In the genomic region with DNA sequence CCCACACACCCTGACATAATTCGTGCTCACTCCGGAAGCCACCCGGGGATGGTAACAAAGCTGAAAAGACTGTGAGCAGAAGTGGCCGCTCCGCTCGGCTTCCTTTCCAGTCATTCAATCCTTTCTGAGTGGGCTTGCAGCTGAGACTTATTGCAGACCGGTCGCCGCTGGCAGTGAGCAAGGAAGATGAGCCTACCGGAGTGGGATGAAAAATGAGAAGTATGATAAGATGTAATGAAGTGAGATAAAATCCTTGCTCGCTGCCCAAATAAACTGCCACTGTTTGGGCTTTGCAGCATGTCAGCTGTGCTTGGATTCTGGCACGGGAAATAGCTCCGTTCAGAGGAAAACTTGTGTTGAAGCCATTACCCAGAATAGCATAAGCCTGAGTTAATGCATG, we compare ENCODE assay signal across 8 mouse cellular contexts.
DNase-seq lines count a peak whose midpoint lies in the region; ATAC-seq and TF ChIP-seq lines count a peak whose summit lies in the region.

No protein-coding gene starts in this region.

- H3K4me1 ChIP-seq in hindbrain, embryonic 12.5 days = no peaks in the 10 kb centered on the region
- no peaks in the 10 kb centered on the region for H3K4me1 ChIP-seq in hindbrain, embryonic 11.5 days (replicated peaks; ENCODE audit: control insufficient read depth, insufficient read depth, low read length)
- H3K4me1 ChIP-seq in forebrain, embryonic 16.5 days (replicated peaks; ENCODE audit: control insufficient read depth, insufficient read depth, low read length) = no peaks in the 10 kb centered on the region
- H3K4me1 ChIP-seq in olfactory bulb, adult 2 months (ENCODE audit: control insufficient read depth, insufficient read depth, low read length) = no peaks in the 10 kb centered on the region
- no peaks in the 10 kb centered on the region for H3K4me1 ChIP-seq in liver, embryonic 12.5 days
- H3K4me1 ChIP-seq in liver, embryonic 11.5 days (replicated peaks; ENCODE audit: control insufficient read depth, insufficient read depth, low read length) = no peaks in the 10 kb centered on the region

- WGBS in hindbrain, embryonic 12.5 days = 67% methylated on average over 13 of the region's 13 CpGs
- 78% methylated on average over 13 of the region's 13 CpGs for WGBS in hindbrain, embryonic 11.5 days
- WGBS in forebrain, embryonic 16.5 days = 62% methylated on average over 13 of the region's 13 CpGs
- WGBS in olfactory bulb, adult 2 months = 47% methylated on average over 13 of the region's 13 CpGs
- 61% methylated on average over 13 of the region's 13 CpGs for WGBS in liver, embryonic 12.5 days (ENCODE audit: insufficient replicate concordance)
- WGBS in liver, embryonic 11.5 days = 65% methylated on average over 13 of the region's 13 CpGs

- no peak for ATAC-seq in hindbrain, embryonic 12.5 days (ENCODE audit: low FRiP score)
- ATAC-seq in hindbrain, embryonic 11.5 days (ENCODE audit: low FRiP score) = no peak; the same call in 1 of the 2 replicates
- no peak; the same call in 1 of the 2 replicates for ATAC-seq in forebrain, embryonic 16.5 days
- ATAC-seq in liver, embryonic 12.5 days = no peak
- ATAC-seq in liver, embryonic 11.5 days (replicated peaks; ENCODE audit: low FRiP score) = no peak

- H3K9me3 ChIP-seq in hindbrain, embryonic 12.5 days (replicated peaks) = no peaks in the 10 kb centered on the region
- H3K9me3 ChIP-seq in hindbrain, embryonic 11.5 days (ENCODE audit: control insufficient read depth, low read length) = no peaks in the 10 kb centered on the region
- H3K9me3 ChIP-seq in forebrain, embryonic 16.5 days (ENCODE audit: control insufficient read depth, low read length) = no peaks in the 10 kb centered on the region
- H3K9me3 ChIP-seq in liver, embryonic 12.5 days (replicated peaks) = no peaks in the 10 kb centered on the region
- H3K9me3 ChIP-seq in liver, embryonic 11.5 days (ENCODE audit: control insufficient read depth, low read length) = no peaks in the 10 kb centered on the region

- H3K9ac ChIP-seq in hindbrain, embryonic 12.5 days = no peak overlapping the region
- H3K9ac ChIP-seq in hindbrain, embryonic 11.5 days (ENCODE audit: low read depth, low read length) = no peak overlapping the region
- H3K9ac ChIP-seq in forebrain, embryonic 16.5 days (replicated peaks; ENCODE audit: low read depth, low read length) = no peak overlapping the region
- no peak overlapping the region for H3K9ac ChIP-seq in liver, embryonic 12.5 days
- H3K9ac ChIP-seq in liver, embryonic 11.5 days (ENCODE audit: low read depth, low read length) = no peak overlapping the region

- peak overlapping the region; percentile 11; the same call in 1 of the 2 replicates for H3K4me2 ChIP-seq in hindbrain, embryonic 12.5 days (replicated peaks)
- H3K4me2 ChIP-seq in hindbrain, embryonic 11.5 days (replicated peaks; ENCODE audit: low read depth, low read length) = no peak overlapping the region
- peak overlapping the region; percentile 9 for H3K4me2 ChIP-seq in forebrain, embryonic 16.5 days (ENCODE audit: low read length)
- H3K4me2 ChIP-seq in liver, embryonic 12.5 days = no peak overlapping the region
- no peak overlapping the region for H3K4me2 ChIP-seq in liver, embryonic 11.5 days

- no peak overlapping the region for H3K27ac ChIP-seq in hindbrain, embryonic 12.5 days
- H3K27ac ChIP-seq in hindbrain, embryonic 11.5 days (ENCODE audit: low read depth, low read length) = no peak overlapping the region
- no peak overlapping the region for H3K27ac ChIP-seq in forebrain, embryonic 16.5 days (ENCODE audit: low read length)
- H3K27ac ChIP-seq in olfactory bulb, adult 2 months (ENCODE audit: insufficient read depth, low read depth, low read length) = no peak overlapping the region
- no peak overlapping the region for H3K27ac ChIP-seq in liver, embryonic 12.5 days
- no peak overlapping the region for H3K27ac ChIP-seq in liver, embryonic 11.5 days (ENCODE audit: low read depth, low read length)

- TF ChIP-seq POLR2A in olfactory bulb, adult 2 months (IDR thresholded peaks at IDR 0.05; ENCODE audit: insufficient read depth, low read depth, low read length) = no peak

- no peak overlapping the region for H3K4me3 ChIP-seq in hindbrain, embryonic 12.5 days
- no peak overlapping the region for H3K4me3 ChIP-seq in hindbrain, embryonic 11.5 days (ENCODE audit: low read depth, low read length)
- no peak overlapping the region for H3K4me3 ChIP-seq in forebrain, embryonic 16.5 days (replicated peaks; ENCODE audit: low read length)
- H3K4me3 ChIP-seq in olfactory bulb, adult 2 months (ENCODE audit: insufficient read depth, low read depth, low read length) = peak overlapping the region; percentile 18; the same call in 1 of the 2 replicates
- H3K4me3 ChIP-seq in liver, embryonic 12.5 days = no peak overlapping the region
- H3K4me3 ChIP-seq in liver, embryonic 11.5 days (ENCODE audit: low read depth, low read length) = no peak overlapping the region

- DNase-seq in hindbrain, embryonic 11.5 days (ENCODE audit: low spot score) = no peak
- DNase-seq in layer of hippocampus, adult 9-10 months (ENCODE audit: low spot score) = peak; percentile 4
- no peak for DNase-seq in thymus, postnatal 36 days
- no peak for DNase-seq in liver, embryonic 11.5 days (ENCODE audit: low spot score)

- TF ChIP-seq CTCF in olfactory bulb, adult 2 months (IDR thresholded peaks at IDR 0.05; ENCODE audit: insufficient read depth, low read depth, low read length) = no peak

- H3K36me3 ChIP-seq in hindbrain, embryonic 12.5 days = no peaks in the 10 kb centered on the region
- no peaks in the 10 kb centered on the region for H3K36me3 ChIP-seq in hindbrain, embryonic 11.5 days (ENCODE audit: control insufficient read depth, insufficient read depth, low read length)
- H3K36me3 ChIP-seq in forebrain, embryonic 16.5 days (ENCODE audit: control insufficient read depth, insufficient read depth) = no peaks in the 10 kb centered on the region
- no peaks in the 10 kb centered on the region for H3K36me3 ChIP-seq in liver, embryonic 12.5 days
- no peaks in the 10 kb centered on the region for H3K36me3 ChIP-seq in liver, embryonic 11.5 days (ENCODE audit: control insufficient read depth, insufficient read depth, low read length)

- no peaks in the 10 kb centered on the region for H3K27me3 ChIP-seq in hindbrain, embryonic 12.5 days
- H3K27me3 ChIP-seq in hindbrain, embryonic 11.5 days (ENCODE audit: control insufficient read depth, insufficient read depth, low read length) = no peaks in the 10 kb centered on the region
- no peaks in the 10 kb centered on the region for H3K27me3 ChIP-seq in forebrain, embryonic 16.5 days (replicated peaks; ENCODE audit: control insufficient read depth, insufficient read depth, low read length)
- no peaks in the 10 kb centered on the region for H3K27me3 ChIP-seq in liver, embryonic 12.5 days (replicated peaks)
- H3K27me3 ChIP-seq in liver, embryonic 11.5 days (replicated peaks; ENCODE audit: control insufficient read depth, insufficient read depth, low read length) = no peaks in the 10 kb centered on the region

Comparison
In these comparisons a context has a peak if more than half of its experiments do, and no peak if none do; other contexts are left out.
1. H3K4me2 ChIP-seq: peak in hindbrain, embryonic 12.5 days (single experiment) and forebrain, embryonic 16.5 days (single experiment); none in hindbrain, embryonic 11.5 days (single experiment), liver, embryonic 12.5 days (single experiment) and liver, embryonic 11.5 days (single experiment).